Mouse (Mus musculus): ENCODE measurements around the gene Agk. TPM values are rescaled to one million over a fixed set of nuclear protein-coding genes. Genes with fewer than 3 reads are reported as not detected.

The Agk gene
- polyA plus RNA-seq (2021; fragmentation: Nextera tagmentation) = 37.3 and 37.7 TPM in 2 replicates
- long read RNA-seq, experiment 1, transcript Agk-201 (16 exons, 2,531 nt) = major isoform, 67 of 92 reads
- long read RNA-seq, experiment 1, partial matches to known transcripts = 13 of 92 reads
- long read RNA-seq, experiment 1, other reads (novel, unspliced or antisense) = 10 of 92 reads
- long read RNA-seq, experiment 2, transcript Agk-201 (16 exons, 2,531 nt) = major isoform, 353 of 414 reads
- long read RNA-seq, experiment 2, partial matches to known transcripts = 36 of 414 reads
- long read RNA-seq, experiment 2, other reads (novel, unspliced or antisense) = 22 of 414 reads

GRCm38 (mm10) chr6:40324897-40325841, at the start of gene Agk:
Gene Agk, plus strand, starts transcription at chr6:40325172.

DNA sequence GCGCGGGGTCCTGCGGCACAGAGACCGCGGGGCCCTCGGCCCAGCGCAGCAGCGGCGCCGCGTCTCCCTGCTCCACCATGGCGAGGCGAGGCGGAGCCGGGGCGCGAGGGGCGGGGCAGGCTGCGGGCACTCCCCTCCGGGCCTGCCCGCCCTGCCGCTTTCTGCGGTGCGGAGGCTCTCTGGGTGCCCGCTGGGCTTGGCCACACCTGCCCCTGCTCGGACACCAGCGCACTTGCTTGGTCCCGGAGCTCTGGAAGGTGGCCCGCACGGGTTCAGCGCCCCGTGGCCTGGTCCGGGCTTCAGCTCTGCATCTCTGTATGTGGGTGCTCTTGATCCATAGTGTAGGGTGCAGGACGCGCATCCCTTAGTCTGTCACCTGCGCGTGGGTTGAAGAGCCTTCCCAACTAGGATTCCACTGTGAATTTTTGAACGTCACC, 111.1 kb downstream of the Agk start, which contains the start of gene E330009J07Rik:
TSS of gene E330009J07Rik (minus strand) at position 89 of the 437 bp plus-strand sequence.

GRCm38 (mm10) chr6:40438936-40439335, 114.0 kb downstream of the Agk start, which contains the start of gene Wee2:
Gene Wee2, plus strand, starts transcription at chr6:40439088.

Other genes starting within 250 kb of the Agk start
- 5.4 and 5.9 TPM in 2 replicates for gene E330009J07Rik, start 111.0 kb downstream of the Agk start, polyA plus RNA-seq (2021; fragmentation: Nextera tagmentation)
- gene Wee2, start 113.9 kb downstream of the Agk start, polyA plus RNA-seq (2021; fragmentation: Nextera tagmentation) = not detected in 2 replicates
- gene Ssbp1, start 146.2 kb downstream of the Agk start, polyA plus RNA-seq (2021; fragmentation: Nextera tagmentation) = 50.0 and 64.3 TPM in 2 replicates
- gene Tas2r137, start 166.1 kb downstream of the Agk start, polyA plus RNA-seq (2021; fragmentation: Nextera tagmentation) = not detected in 2 replicates
- gene Tas2r108, start 168.4 kb downstream of the Agk start, polyA plus RNA-seq (2021; fragmentation: Nextera tagmentation) = not detected in 2 replicates
- gene Prss37, start 194.3 kb downstream of the Agk start, polyA plus RNA-seq (2021; fragmentation: Nextera tagmentation) = not detected in 2 replicates
- 0.15 TPM in 1 of 2 replicates, not detected in the other for gene Olfr461, start 229.9 kb downstream of the Agk start, polyA plus RNA-seq (2021; fragmentation: Nextera tagmentation)
- not detected in 2 replicates for gene Olfr460, start 244.3 kb downstream of the Agk start, polyA plus RNA-seq (2021; fragmentation: Nextera tagmentation)

All from layer of hippocampus, adult 6 months (tissue).